Mouse (Mus musculus) heart, postnatal 0 days (tissue): ENCODE measurements around the gene 1110065P20Rik. TPM values are rescaled to one million over a fixed set of nuclear protein-coding genes. Genes with fewer than 3 reads are reported as not detected.

Experiments
- ATAC-seq: fragments of 200-750 bp; cut with Nextera tagmentation; 2 replicates; pipeline ENCODE4 v1.8.0; 2017; ENCODE audit warnings: low read depth, moderate number of reproducible peaks, moderate library complexity; ENCODE audit not compliant: insufficient read depth
- DNase-seq: peaks from one replicate; pipeline ENCODE4 v3.0.0-alpha.2; 2016; ENCODE audit warnings: low spot score
- H3K27ac ChIP-seq: fragments of 300-500 bp; sonication (generic); 2 replicates; pipeline ENCODE4 v1.5.1; 2014; ENCODE audit warnings: low read depth, mild to moderate bottlenecking
- H3K27me3 ChIP-seq: fragments of 300-500 bp; sonication (generic); 2 replicates; pipeline ENCODE4 v1.6.1; 2014; ENCODE audit warnings: low read length, mixed read lengths; ENCODE audit not compliant: control insufficient read depth, insufficient read depth
- H3K36me3 ChIP-seq: fragments of 300-500 bp; sonication (generic); replicated peaks from 2 replicates; pipeline ENCODE4 v1.6.1; 2014; ENCODE audit warnings: low read length, mixed read lengths; ENCODE audit not compliant: control insufficient read depth, insufficient read depth
- H3K4me1 ChIP-seq: fragments of 300-500 bp; sonication (generic); 2 replicates; pipeline ENCODE4 v1.6.1; 2014; ENCODE audit warnings: antibody characterized with exemption; ENCODE audit not compliant: control insufficient read depth, insufficient read depth
- H3K4me2 ChIP-seq: fragments of 300-500 bp; sonication (generic); 2 replicates; pipeline ENCODE4 v1.6.1; 2014; ENCODE audit warnings: low read depth, mild to moderate bottlenecking, low read length, moderate library complexity
- H3K4me3 ChIP-seq: fragments of 300-500 bp; sonication (generic); 2 replicates; pipeline ENCODE4 v1.5.1; 2014; ENCODE audit warnings: low read depth, low read length
- H3K9ac ChIP-seq: fragments of 300-500 bp; sonication (generic); replicated peaks from 2 replicates; pipeline ENCODE4 v1.6.1; 2014; ENCODE audit warnings: low read depth, low read length, mixed read lengths
- H3K9me3 ChIP-seq: fragments of 300-500 bp; sonication (generic); replicated peaks from 2 replicates; pipeline ENCODE4 v1.6.1; 2016; ENCODE audit warnings: low read length; ENCODE audit not compliant: control insufficient read depth
- CTCF ChIP-seq: IDR thresholded peaks from 2 replicates; pipeline ENCODE4 v1.5.1; 2016; ENCODE audit warnings: antibody characterized with exemption, control low read depth, low read depth
- EP300 ChIP-seq: IDR thresholded peaks from 2 replicates; pipeline ENCODE4 v1.6.1; 2016; ENCODE audit warnings: antibody characterized with exemption, low read depth
- WGBS: fragments of 180-500 bp; shearing (Covaris S2); extraction: QIAGEN DNeasy Blood & Tissue Kit; methylation state at CpG from one replicate; pipeline ENCODE4 v1.1.7; 2014; 5-methylcytosine and 5-hydroxymethylcytosine counted together
- polyA plus RNA-seq: library from polyadenylated mRNA; unstranded; fragments of >200 nt; fragmentation: Nextera tagmentation; extraction: Ambion mirVana; gene quantifications from 2 replicates; pipeline ENCODE4 v1.2.1, GENCODE M21; 2015
- total RNA-seq: library from RNA; depleted of rRNA; stranded (reverse); fragments of >200 nt; gene quantifications from 2 replicates; pipeline ENCODE4 v1.2.3, GENCODE M21; 2014; ENCODE audit warnings: low replicate concordance

1110065P20Rik gene
- total and polyA plus RNA-seq, 2 experiments from 2014 or later, result 51.5 to 70.2 TPM

DNA sequence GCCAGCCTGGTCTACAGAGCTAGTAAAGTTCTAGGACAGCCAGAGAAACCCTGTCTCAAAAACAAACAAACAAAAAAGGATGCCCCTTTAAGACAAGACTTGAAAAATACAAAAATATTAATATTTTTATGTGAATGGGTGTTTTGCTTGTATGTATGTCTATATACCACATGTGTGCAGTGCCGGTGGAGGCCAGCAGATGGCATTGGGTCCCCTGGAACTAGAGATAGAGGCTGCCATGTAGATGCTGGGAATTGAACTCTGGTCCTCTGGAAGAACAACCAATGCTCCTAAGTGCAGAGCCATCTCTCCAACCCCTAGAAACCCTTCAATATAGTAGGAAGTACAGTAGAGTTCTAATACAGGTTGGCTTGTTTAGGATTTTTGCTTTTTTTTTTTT lies 10.0 kb downstream of the 1110065P20Rik start:
- Histone ChIP-seq H3K27me3 (no peaks in the 10 kb centered on the region), H3K9ac (no peak overlapping the region), H3K9me3 (no peaks in the 10 kb centered on the region), H3K4me2 (no peak overlapping the region), H3K36me3 (peaks cover 48% of the 10 kb centered on the region), H3K4me1 (no peaks in the 10 kb centered on the region), H3K4me3 (no peak overlapping the region), H3K27ac (no peak overlapping the region)
- ATAC-seq, result no peak
- WGBS, result 97% methylated on average over 1 of the region's 1 CpGs
- no peak for DNase-seq
- no peak for TF ChIP-seq EP300
- TF ChIP-seq CTCF, result no peak

DNA sequence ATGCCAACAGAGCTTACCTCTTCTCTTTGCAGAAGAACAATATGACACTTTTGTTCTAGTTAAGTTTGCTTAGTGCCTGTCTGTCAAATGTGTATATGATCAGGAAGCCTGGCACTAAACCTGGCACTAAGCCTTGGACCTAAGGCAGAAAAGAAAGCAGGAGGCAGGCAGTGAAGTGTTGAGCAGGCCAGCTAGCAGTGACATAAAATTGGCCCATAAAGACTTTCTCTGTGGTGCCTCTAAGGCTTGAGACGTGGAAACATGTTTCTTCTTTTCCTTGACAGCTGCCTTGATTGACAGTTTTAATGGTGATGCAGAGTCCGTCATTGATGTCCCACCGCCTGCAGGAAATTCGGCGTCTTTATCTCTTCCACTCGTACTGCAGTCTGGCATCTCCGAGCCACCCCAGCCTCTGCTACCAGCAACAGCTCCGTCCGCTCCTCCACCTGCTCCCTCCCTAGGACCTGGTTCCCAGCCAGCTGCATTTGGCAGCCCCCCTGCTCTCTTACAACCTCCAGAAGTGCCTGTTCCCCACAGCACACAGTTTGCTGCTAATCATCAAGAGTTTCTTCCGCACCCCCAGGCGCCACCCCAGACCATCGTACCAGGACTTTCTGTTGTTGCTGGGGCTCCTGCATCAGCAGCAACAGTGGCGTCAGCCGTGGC lies 12.8 kb downstream of the 1110065P20Rik start:
- Histone ChIP-seq H3K9me3 (no peaks in the 10 kb centered on the region), H3K4me1 (no peaks in the 10 kb centered on the region), H3K27me3 (no peaks in the 10 kb centered on the region), H3K4me2 (no peak overlapping the region), H3K9ac (no peak overlapping the region), H3K27ac (no peak overlapping the region), H3K4me3 (no peak overlapping the region), H3K36me3 (peaks cover 46% of the 10 kb centered on the region)
- TF ChIP-seq CTCF (no peak), EP300 (no peak)
- WGBS, result 75% methylated on average over 14 of the region's 14 CpGs
- DNase-seq (no peak), ATAC-seq (no peak)

DNA sequence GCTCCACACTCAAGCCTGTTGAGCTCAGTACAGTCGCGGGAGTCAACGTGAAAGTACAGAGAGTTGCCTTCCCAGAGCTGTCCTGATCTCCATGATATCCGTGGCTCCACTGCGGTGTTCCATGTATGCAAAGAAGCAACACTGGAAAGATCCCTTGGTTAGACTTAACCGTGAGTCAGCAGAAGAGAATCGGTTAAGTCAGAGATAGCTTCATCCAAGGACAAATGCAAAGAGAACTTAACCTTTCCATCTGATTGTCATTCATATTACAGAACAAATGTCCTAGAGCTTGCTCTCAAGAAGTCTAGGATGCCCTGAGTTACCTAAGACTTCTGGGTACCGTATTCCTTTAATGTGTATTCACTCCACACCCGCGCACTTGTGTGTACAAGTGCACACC lies 18.2 kb downstream of the 1110065P20Rik start:
- no peak for TF ChIP-seq EP300
- ATAC-seq, result no peak
- no peak for DNase-seq
- H3K27ac ChIP-seq, result no peak overlapping the region
- peaks cover 32% of the 10 kb centered on the region for H3K36me3 ChIP-seq
- WGBS, result 91% methylated on average over 10 of the region's 10 CpGs
- H3K27me3 ChIP-seq, result no peaks in the 10 kb centered on the region
- H3K9ac ChIP-seq, result no peak overlapping the region
- no peaks in the 10 kb centered on the region for H3K4me1 ChIP-seq
- no peaks in the 10 kb centered on the region for H3K9me3 ChIP-seq
- no peak overlapping the region for H3K4me3 ChIP-seq
- no peak overlapping the region for H3K4me2 ChIP-seq

DNA sequence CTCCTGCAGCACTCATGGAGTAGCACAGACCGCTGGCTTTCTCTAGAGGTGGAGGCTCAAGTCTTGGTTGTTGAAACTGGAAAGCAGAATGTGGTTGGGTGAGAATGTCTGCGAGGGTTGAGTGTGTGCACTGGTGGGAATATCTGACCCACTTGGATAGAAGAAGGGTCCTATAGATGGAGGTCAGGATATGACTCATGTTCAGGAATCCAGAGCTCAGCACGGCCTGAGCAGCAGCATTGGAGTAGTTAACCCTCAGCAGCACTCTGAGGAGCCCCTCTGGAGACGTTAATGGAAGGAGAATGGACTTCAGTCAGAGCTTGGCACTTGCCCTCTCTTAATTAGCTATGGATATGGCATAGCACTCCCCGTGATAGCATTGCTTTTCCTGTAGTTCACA lies 21.3 kb downstream of the 1110065P20Rik start:
- TF ChIP-seq CTCF, result no peak
- no peak for TF ChIP-seq EP300
- no peaks in the 10 kb centered on the region for H3K27me3 ChIP-seq
- no peak for ATAC-seq
- H3K4me2 ChIP-seq, result no peak overlapping the region
- no peak overlapping the region for H3K27ac ChIP-seq
- no peaks in the 10 kb centered on the region for H3K4me1 ChIP-seq
- no peak overlapping the region for H3K4me3 ChIP-seq
- DNase-seq, result no peak
- no peak overlapping the region for H3K9ac ChIP-seq
- WGBS, result 60% methylated on average over 5 of the region's 5 CpGs
- H3K9me3 ChIP-seq, result no peaks in the 10 kb centered on the region
- H3K36me3 ChIP-seq, result peaks cover 49% of the 10 kb centered on the region

DNA sequence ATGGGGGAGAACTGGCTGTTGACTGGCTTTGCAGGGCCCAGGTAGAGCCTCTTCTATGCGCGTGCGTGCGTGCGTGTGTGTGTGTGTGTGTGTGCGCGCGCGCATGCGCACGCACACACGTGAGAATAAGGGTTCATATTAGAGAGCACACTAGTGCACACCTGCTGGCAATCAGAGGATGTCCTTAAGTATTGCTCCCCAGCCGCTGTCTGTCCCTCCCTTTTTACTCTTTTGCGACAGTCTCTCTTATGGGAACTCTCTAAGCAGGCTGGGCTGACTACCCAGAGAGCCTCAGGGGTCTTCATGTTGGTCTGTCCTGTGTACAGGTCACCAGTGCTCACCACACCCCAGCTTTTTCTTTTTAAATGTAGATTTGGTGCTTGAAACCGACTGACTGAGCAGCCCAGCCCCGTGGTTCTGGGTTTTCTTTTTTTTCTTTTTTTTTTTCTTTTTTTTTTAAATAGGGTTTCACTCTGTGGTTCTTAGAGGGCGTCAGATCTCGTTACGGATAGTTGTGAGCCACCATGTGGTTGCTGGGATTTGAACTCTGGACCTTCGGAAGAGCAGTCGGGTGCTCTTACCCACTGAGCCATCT lies 25.5 kb downstream of the 1110065P20Rik start:
- Histone ChIP-seq H3K27ac (no peak overlapping the region), H3K27me3 (no peaks in the 10 kb centered on the region), H3K9ac (no peak overlapping the region), H3K4me1 (no peaks in the 10 kb centered on the region), H3K9me3 (no peaks in the 10 kb centered on the region), H3K4me3 (no peak overlapping the region), H3K36me3 (peaks cover 65% of the 10 kb centered on the region), H3K4me2 (no peak overlapping the region)
- 95% methylated on average over 21 of the region's 21 CpGs for WGBS
- no peak for DNase-seq
- no peak for ATAC-seq
- TF ChIP-seq EP300 (no peak), CTCF (no peak)

DNA sequence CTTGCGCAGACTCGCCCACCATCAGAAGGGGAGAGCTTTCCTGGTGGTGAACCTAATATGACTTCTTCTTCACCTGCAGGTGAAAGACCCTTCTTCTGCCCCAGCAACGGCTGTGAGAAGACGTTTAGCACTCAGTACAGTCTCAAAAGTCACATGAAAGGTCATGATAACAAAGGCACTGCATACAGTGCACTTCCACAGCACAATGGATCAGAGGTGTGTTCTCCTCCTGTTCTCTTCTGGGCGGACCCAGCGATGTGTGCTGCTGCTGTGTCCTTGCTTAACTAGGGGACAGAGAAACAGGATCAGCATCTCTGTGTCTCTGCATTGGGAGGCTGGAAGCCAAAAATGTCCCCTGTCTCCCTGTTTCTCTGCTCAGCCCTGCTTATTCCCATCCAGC lies 26.0 kb downstream of the 1110065P20Rik start:
- Histone ChIP-seq H3K4me1 (no peaks in the 10 kb centered on the region), H3K4me3 (no peak overlapping the region), H3K9me3 (no peaks in the 10 kb centered on the region), H3K9ac (no peak overlapping the region), H3K4me2 (no peak overlapping the region), H3K27me3 (no peaks in the 10 kb centered on the region), H3K27ac (no peak overlapping the region), H3K36me3 (peaks cover 70% of the 10 kb centered on the region)
- TF ChIP-seq CTCF, result no peak
- no peak for TF ChIP-seq EP300
- WGBS, result 85% methylated on average over 6 of the region's 6 CpGs
- ATAC-seq, result no peak
- DNase-seq, result no peak
